ENCODE assay signal across 25 mouse cellular contexts in the genomic region with DNA sequence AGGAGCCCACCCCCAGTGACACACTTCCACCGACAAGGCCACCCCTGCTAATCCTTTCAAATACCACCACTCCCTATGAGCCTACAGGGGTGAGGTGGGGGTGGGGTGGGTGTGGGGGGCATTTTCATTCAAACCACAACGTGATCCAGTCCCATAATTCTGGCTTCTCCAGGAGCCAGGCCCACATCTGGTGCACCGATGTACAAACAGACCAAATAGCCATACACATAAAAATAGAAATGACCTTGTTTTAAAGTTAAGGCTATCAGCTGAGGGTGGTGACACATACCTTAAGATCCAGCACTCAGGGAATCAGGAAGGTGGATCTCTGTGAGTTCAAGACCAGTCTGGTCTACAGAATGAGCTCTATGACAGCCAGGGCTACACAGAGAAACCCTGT.
"Had no signal": no experiment of that assay in that cellular context is flagged by ENCODE, and none has a peak within 500 bp of the region (broad histone marks: within the 10 kb centered on the region; RNA-seq: fewer than 3 reads in every experiment).

No protein-coding gene starts in this region.

- DNase-seq: gastrocnemius, postnatal 10 days; gastrocnemius, postnatal 25 days; heart, adult 18-20 months; heart, postnatal 4 days; kidney, adult 18-20 months; kidney, adult 8-10 months; kidney, postnatal 10 days; kidney, postnatal 25 days; layer of hippocampus, adult 9-11 months; layer of hippocampus, postnatal 36 days; left cerebral cortex, postnatal 4 days had no signal

- H3K4me1 ChIP-seq: hindbrain, embryonic 10.5 days; hindbrain, embryonic 12.5 days; intestine, embryonic 15.5 days; limb, embryonic 13.5 days; liver, embryonic 12.5 days had no signal

- H3K27ac ChIP-seq: heart, embryonic 13.5 days; heart, embryonic 15.5 days; hindbrain, embryonic 10.5 days; hindbrain, embryonic 12.5 days; hindbrain, embryonic 14.5 days; intestine, embryonic 15.5 days; limb, embryonic 13.5 days; limb, embryonic 15.5 days; liver, embryonic 12.5 days; liver, embryonic 14.5 days had no signal

- H3K36me3 ChIP-seq: intestine, embryonic 15.5 days had no signal

- H3K9me3 ChIP-seq: heart, embryonic 15.5 days; hindbrain, embryonic 10.5 days; hindbrain, embryonic 12.5 days; intestine, embryonic 15.5 days; limb, embryonic 13.5 days; limb, embryonic 15.5 days; liver, embryonic 12.5 days had no signal

- H3K4me2 ChIP-seq: heart, embryonic 11.5 days; heart, embryonic 13.5 days; heart, embryonic 15.5 days; hindbrain, embryonic 12.5 days; hindbrain, embryonic 14.5 days; intestine, embryonic 15.5 days; limb, embryonic 13.5 days; limb, embryonic 15.5 days; liver, embryonic 12.5 days had no signal

- H3K27me3 ChIP-seq: heart, embryonic 13.5 days; heart, embryonic 15.5 days; hindbrain, embryonic 12.5 days; intestine, embryonic 15.5 days; limb, embryonic 13.5 days; limb, embryonic 15.5 days; liver, embryonic 12.5 days had no signal

- H3K4me3 ChIP-seq: heart, embryonic 13.5 days; heart, embryonic 15.5 days; hindbrain, embryonic 10.5 days; hindbrain, embryonic 12.5 days; intestine, embryonic 15.5 days; limb, embryonic 13.5 days; limb, embryonic 15.5 days; liver, embryonic 12.5 days had no signal

- ATAC-seq: hindbrain, embryonic 16.5 days; inflammation-experienced regulatory T-cells, adult 6 months; intestine, embryonic 15.5 days; intestine, postnatal 0 days; liver, embryonic 12.5 days had no signal

- H3K9ac ChIP-seq: heart, embryonic 13.5 days; heart, embryonic 15.5 days; hindbrain, embryonic 12.5 days; hindbrain, embryonic 14.5 days; intestine, embryonic 15.5 days; limb, embryonic 13.5 days; limb, embryonic 15.5 days; liver, embryonic 12.5 days; liver, embryonic 14.5 days had no signal
